Mouse (Mus musculus) embryonic facial prominence, embryonic 10.5 days (tissue): ENCODE measurements around the gene Usp10. TPM values are rescaled to one million over a fixed set of nuclear protein-coding genes. Genes with fewer than 3 reads are reported as not detected.

Experiments
- DNase-seq: peaks from one replicate; pipeline ENCODE4 v3.0.0-alpha.2; 2017; ENCODE audit warnings: low spot score
- H3K27ac ChIP-seq: fragments of 300-500 bp; sonication (generic); replicated peaks from 2 replicates; pipeline ENCODE4 v1.5.1; 2016; ENCODE audit warnings: mild to moderate bottlenecking
- H3K27me3 ChIP-seq: fragments of 300-500 bp; sonication (generic); replicated peaks from 2 replicates; pipeline ENCODE4 v1.6.1; 2016; ENCODE audit warnings: low read depth, mild to moderate bottlenecking; ENCODE audit not compliant: poor library complexity, severe bottlenecking
- H3K36me3 ChIP-seq: fragments of 300-500 bp; sonication (generic); replicated peaks from 2 replicates; pipeline ENCODE4 v1.6.1; 2016; ENCODE audit warnings: mild to moderate bottlenecking, moderate library complexity
- H3K4me1 ChIP-seq: fragments of 300-500 bp; sonication (generic); 2 replicates; pipeline ENCODE4 v1.6.1; 2016
- H3K4me3 ChIP-seq: fragments of 300-500 bp; sonication (generic); 2 replicates; pipeline ENCODE4 v1.5.1; 2016; ENCODE audit warnings: mild to moderate bottlenecking, moderate library complexity
- H3K9me3 ChIP-seq: fragments of 300-500 bp; sonication (generic); 2 replicates; pipeline ENCODE4 v1.6.1; 2016; ENCODE audit warnings: mild to moderate bottlenecking
- WGBS: fragments of 180-500 bp; shearing (Covaris S2); methylation state at CpG from one replicate; pipeline ENCODE4 v1.1.7; 2016; 5-methylcytosine and 5-hydroxymethylcytosine counted together
- polyA plus RNA-seq: library from polyadenylated mRNA; unstranded; fragments of >200 nt; fragmentation: Nextera tagmentation; extraction: Ambion mirVana; gene quantifications from 2 replicates; pipeline ENCODE4 v1.2.1, GENCODE M21; 2016

Gene Usp10
- polyA plus RNA-seq: 234 and 241 TPM in 2 replicates

DNA sequence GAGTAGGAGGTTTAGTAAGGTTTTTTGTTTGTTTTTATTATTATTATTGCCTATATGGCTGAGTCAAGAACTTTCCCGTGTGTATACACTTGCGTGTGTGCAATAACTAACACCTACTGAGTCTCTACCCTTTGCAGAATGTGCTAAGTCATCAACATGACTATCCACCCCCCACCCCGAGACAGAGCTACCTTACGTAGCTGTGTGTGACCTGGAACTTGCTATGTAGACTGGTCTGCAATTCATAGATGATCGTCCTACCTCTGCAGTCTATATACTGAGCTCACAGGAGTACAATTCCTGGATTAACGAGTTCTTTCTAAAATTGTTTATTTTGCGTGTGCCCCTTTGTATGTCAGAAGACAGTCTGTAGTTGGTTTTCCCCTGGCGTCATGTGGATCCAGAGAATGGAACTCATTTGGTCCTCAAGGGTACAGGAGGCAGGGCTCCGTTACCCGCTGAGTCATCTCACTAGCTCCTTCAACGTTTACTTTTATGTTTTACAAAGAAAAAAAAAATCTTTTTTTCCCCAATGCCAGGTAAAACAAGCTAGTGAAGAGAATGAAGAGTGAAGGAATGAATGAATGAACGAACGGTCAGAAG, at the start of gene Usp10:
Usp10 (plus strand) TSS at position 417 of the 603 bp plus-strand sequence.
- Histone ChIP-seq H3K4me3 (peak within 1 kb of the TSS; percentile 78), H3K4me1 (peaks cover 43% of the 10 kb centered on the region), H3K9me3 (no peaks in the 10 kb centered on the region), H3K36me3 (no peaks in the 10 kb centered on the region), H3K27ac (peak within 1 kb of the TSS; percentile 98), H3K27me3 (peaks cover 19% of the 10 kb centered on the region; the same call in 1 of the 2 replicates)
- WGBS: 31% methylated on average over 13 of the region's 13 CpGs
- DNase-seq: no peak

DNA sequence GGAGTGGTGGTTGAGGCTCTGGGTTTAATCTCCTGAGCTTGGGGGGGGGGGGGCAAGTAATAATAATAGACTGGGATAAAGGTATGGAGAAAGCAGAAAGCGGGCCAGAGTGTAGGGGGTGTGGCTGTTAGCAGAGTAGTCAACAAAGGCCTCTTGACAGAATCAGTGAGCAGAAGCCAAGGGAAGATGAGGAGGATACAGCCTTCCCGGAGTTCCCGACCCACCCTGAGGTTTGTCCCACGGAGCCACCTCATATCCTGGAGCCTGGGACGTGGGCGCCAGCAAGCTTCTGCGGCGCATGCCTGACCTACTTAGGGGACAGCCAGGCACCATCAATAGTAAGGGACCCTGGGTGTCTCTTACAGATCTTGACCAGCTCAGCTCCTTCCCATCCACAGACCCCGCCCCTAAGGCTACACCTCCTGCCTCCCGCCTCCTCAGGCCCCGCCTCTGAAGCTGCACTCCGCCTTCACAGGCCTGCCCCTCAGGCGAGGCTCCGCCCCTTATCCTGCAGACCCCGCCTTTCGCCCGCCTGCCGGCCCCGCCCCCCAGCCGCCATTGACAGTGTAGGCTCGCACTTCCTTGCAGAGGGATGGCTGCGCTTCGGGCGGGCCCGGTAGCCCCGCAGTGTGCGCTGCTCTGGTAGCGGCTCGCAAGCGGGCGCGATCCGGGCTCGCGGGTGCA, 48.3 kb upstream of the Usp10 start, which contains the start of gene Klhl36:
Klhl36 (plus strand) TSS at position 561 of the 684 bp plus-strand sequence.
- H3K4me3 ChIP-seq: peak within 1 kb of the TSS; percentile 89
- peak within 1 kb of the TSS; percentile 86 for H3K27ac ChIP-seq
- H3K4me1 ChIP-seq: peaks cover 37% of the 10 kb centered on the region
- no peaks in the 10 kb centered on the region for H3K9me3 ChIP-seq
- WGBS: under 1% methylated on average over 35 of the region's 35 CpGs
- peaks cover 47% of the 10 kb centered on the region for H3K27me3 ChIP-seq
- H3K36me3 ChIP-seq: no peaks in the 10 kb centered on the region
- peak; percentile 99 for DNase-seq

DNA sequence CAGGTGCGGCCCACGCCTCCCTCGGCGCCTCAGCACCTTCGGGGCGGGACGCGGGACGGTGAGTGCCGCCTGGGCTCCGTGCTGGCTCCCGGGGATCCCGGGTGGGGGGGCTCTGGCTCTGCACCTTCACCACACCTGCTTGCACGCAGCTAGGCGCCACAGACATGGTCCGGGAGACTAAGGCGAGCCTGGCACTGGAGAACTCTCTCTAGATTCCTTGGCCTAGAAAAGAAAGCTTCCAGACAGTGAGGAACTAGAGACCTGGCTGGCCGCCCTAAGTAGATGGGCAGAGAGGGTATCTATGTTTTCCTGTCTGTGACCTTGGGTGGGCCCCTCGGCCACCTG, 47.8 kb upstream of the Usp10 start:
- no peak for DNase-seq
- Histone ChIP-seq H3K9me3 (no peaks in the 10 kb centered on the region), H3K27me3 (peaks cover 47% of the 10 kb centered on the region), H3K36me3 (no peaks in the 10 kb centered on the region), H3K4me3 (peak overlapping the region; percentile 89), H3K4me1 (peaks cover 37% of the 10 kb centered on the region), H3K27ac (peak overlapping the region; percentile 86)
- under 1% methylated on average over 19 of the region's 19 CpGs for WGBS

DNA sequence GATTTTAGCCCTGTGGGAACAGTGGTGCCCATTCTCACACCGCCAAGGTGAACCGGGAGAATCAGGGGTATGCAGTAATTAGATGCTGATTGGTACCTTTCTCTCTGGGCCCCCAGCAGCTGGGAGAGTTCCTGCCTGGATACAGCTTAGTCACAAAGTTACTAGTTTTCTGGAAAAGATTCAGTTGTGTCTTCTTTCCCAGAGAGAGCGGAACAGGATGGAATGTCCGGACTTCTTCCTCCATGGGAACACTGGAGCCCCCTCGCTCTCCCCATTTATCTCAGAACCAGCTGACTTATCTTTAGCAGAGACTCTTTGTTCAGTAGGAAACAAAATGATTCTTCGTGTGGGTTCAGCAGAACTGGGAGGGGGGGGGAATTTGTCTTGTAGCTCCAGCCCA, 47.4 kb upstream of the Usp10 start:
- H3K9me3 ChIP-seq: no peaks in the 10 kb centered on the region
- WGBS: 15% methylated on average over 6 of the region's 6 CpGs
- peak overlapping the region; percentile 86; the same call in 1 of the 2 replicates for H3K27ac ChIP-seq
- peaks cover 35% of the 10 kb centered on the region for H3K4me1 ChIP-seq
- H3K27me3 ChIP-seq: peaks cover 43% of the 10 kb centered on the region
- DNase-seq: no peak
- peak overlapping the region; percentile 89 for H3K4me3 ChIP-seq
- H3K36me3 ChIP-seq: no peaks in the 10 kb centered on the region

DNA sequence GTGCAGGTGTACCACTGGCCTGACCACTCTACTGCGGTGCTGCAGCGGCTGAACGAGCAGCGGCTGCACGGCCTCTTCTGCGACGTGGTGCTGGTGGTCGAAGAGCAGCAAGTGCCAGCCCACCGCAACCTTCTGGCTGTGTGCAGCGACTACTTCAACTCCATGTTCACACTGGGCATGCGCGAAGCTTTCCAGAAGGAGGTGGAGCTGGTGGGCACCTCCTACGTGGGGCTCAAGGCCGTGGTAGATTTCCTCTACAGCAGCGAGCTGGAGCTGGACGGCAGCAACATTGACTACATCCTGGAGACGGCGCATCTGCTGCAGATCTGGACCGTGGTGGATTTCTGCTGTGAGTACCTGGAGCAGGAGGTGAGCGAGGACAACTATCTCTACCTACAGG, 40.5 kb upstream of the Usp10 start:
- Histone ChIP-seq H3K27ac (no peak overlapping the region), H3K9me3 (peaks cover 9% of the 10 kb centered on the region), H3K27me3 (peaks cover 19% of the 10 kb centered on the region), H3K36me3 (peaks cover 38% of the 10 kb centered on the region), H3K4me1 (no peaks in the 10 kb centered on the region), H3K4me3 (no peak overlapping the region)
- 82% methylated on average over 20 of the region's 20 CpGs for WGBS
- DNase-seq: no peak

DNA sequence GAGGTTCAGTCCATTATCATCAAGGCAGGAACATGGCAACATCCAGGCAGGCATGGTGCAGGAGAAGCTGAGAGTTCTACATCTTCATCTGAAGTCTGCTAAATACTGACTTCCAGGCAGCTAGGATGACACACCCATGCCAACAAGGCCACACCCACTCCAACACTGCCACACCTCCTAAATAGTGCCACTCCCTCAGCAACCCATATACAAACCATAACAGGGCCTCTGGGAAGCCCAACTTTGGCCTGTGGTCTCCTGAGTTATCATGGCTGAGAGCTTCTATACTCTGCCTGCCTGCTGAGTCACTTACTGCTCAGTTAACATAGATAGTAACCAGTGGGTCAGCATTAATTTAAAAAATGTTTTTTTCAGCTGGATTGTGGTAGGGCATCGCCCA, 37.0 kb upstream of the Usp10 start:
- DNase-seq: no peak
- no peak overlapping the region for H3K4me3 ChIP-seq
- peaks cover 9% of the 10 kb centered on the region for H3K9me3 ChIP-seq
- peaks cover 47% of the 10 kb centered on the region for H3K36me3 ChIP-seq
- 95% methylated on average over 1 of the region's 1 CpGs for WGBS
- H3K27me3 ChIP-seq: peaks cover 12% of the 10 kb centered on the region; the same call in 1 of the 2 replicates
- H3K4me1 ChIP-seq: no peaks in the 10 kb centered on the region
- H3K27ac ChIP-seq: no peak overlapping the region

DNA sequence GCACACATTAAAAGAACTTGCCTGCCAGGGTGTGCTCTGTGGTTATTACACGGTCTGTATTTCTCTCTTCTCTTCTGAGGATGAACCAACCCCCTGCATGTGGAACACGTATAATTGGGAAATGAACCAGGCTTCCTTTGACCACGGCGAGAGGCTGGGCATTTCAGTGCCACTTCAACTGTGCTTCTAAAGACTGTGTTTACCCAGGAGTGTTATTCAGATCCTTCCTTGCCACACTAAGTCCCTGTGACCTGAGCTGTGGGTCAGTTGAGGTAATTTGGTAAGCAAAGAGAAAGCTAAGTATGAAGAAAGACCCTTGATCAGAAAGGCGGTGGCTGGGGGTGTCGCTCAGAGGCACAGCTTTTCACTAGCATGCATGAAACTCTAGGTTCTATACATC, 28.9 kb upstream of the Usp10 start:
- no peak for DNase-seq
- H3K27me3 ChIP-seq: peaks cover 8% of the 10 kb centered on the region; the same call in 1 of the 2 replicates
- H3K4me1 ChIP-seq: peaks cover 26% of the 10 kb centered on the region
- 83% methylated on average over 6 of the region's 6 CpGs for WGBS
- H3K4me3 ChIP-seq: no peak overlapping the region
- no peaks in the 10 kb centered on the region for H3K9me3 ChIP-seq
- H3K36me3 ChIP-seq: peaks cover 4% of the 10 kb centered on the region
- H3K27ac ChIP-seq: no peak overlapping the region

DNA sequence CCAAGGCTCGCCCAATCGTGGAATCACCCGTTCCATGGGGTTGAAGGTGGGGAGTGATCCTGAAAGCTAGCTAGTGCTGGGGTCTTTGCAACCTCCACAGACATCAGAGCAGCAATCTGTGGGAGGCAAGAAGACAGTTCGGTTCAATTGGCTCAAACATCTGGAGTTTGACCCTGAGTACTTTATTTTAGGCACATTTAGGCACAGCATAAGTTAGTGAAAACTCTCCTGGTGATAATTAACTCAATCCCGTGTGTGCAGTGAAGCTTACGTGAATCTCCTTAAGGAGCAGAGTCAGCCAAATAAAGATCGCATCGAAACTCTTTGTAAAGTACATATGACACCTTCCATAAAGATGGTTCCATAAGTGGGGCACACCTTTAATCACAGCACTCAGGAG, 28.2 kb upstream of the Usp10 start:
- DNase-seq: no peak
- no peaks in the 10 kb centered on the region; the same call in 1 of the 2 replicates for H3K36me3 ChIP-seq
- no peak overlapping the region for H3K27ac ChIP-seq
- no peaks in the 10 kb centered on the region for H3K9me3 ChIP-seq
- no peak overlapping the region for H3K4me3 ChIP-seq
- H3K27me3 ChIP-seq: peaks cover 8% of the 10 kb centered on the region; the same call in 1 of the 2 replicates
- 65% methylated on average over 8 of the region's 8 CpGs for WGBS
- peaks cover 26% of the 10 kb centered on the region for H3K4me1 ChIP-seq

DNA sequence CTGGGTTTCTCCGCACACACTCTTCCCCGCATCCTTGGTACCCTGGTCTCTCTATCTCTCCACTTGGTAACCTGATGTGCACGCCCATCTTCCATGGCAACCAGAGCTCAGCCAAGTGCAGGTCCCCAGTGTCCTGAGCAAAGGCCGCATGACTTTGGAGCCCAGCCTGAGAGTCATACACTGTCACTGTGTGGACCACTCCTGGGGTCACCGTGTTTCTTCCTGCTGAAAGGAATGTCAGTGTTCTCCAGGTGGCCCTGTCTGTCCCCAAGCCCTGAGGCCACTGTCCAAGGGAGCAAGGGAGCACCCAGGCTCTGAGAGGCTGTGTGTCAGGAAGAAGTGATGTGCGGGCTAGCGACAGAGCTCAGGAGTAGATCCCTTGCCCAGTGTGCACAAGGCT, 26.9 kb upstream of the Usp10 start:
- Histone ChIP-seq H3K4me1 (peaks cover 29% of the 10 kb centered on the region), H3K27ac (no peak overlapping the region), H3K36me3 (no peaks in the 10 kb centered on the region), H3K27me3 (peaks cover 9% of the 10 kb centered on the region; the same call in 1 of the 2 replicates), H3K4me3 (no peak overlapping the region), H3K9me3 (no peaks in the 10 kb centered on the region)
- 88% methylated on average over 7 of the region's 7 CpGs for WGBS
- DNase-seq: no peak

DNA sequence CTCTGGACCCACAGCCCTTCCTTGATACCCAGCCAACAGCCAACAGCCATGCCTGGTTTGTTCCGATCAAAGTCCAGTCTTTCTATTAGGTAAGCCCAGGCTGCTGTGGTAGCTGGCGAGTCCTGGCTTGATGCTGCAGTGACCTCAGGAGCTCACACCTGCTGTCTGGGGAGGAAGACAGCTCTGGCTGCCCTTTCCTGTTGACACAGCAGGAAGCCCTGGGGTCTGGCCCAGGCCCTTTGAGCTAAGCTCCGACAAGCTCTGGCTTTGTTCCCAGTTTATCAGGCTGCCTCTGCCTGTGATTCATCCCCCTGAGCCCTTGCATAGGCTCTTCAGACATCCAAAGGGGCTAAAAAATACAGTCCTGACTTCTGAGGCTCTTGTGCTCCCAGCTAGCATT, 24.5 kb upstream of the Usp10 start:
- Histone ChIP-seq H3K4me1 (peaks cover 25% of the 10 kb centered on the region), H3K4me3 (no peak overlapping the region), H3K9me3 (no peaks in the 10 kb centered on the region), H3K27me3 (peaks cover 3% of the 10 kb centered on the region; the same call in 1 of the 2 replicates), H3K27ac (peak overlapping the region; percentile 44), H3K36me3 (no peaks in the 10 kb centered on the region)
- peak; percentile 46 for DNase-seq
- 30% methylated on average over 3 of the region's 3 CpGs for WGBS

DNA sequence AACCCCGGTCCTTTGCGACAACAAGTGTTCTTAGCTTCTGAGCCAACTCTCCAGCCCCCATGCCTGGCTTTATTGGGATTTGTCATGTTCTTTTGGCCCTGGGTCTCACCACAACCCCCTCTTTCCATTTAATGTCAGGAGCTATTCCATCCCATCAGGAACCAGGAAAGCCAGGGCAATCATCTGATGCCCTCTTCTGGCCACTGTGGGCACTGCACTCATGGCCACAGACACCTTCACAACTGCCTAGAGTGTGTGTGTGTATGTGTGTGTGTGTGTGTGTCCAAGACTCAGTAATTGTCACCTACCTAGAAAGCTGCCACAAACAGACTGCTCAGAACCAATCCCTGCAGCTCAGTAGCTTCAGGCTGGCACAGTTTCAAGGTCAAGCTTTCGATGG, 23.0 kb upstream of the Usp10 start:
- no peak overlapping the region for H3K4me3 ChIP-seq
- H3K9me3 ChIP-seq: no peaks in the 10 kb centered on the region
- WGBS: 90% methylated on average over 3 of the region's 3 CpGs
- peaks cover 12% of the 10 kb centered on the region for H3K4me1 ChIP-seq
- 0 out of 2 replicates have a peak, but pooled peaks cover 3% of the 10 kb centered on the region for H3K27me3 ChIP-seq
- DNase-seq: peak; percentile 65
- no peaks in the 10 kb centered on the region for H3K36me3 ChIP-seq
- no peak overlapping the region for H3K27ac ChIP-seq

DNA sequence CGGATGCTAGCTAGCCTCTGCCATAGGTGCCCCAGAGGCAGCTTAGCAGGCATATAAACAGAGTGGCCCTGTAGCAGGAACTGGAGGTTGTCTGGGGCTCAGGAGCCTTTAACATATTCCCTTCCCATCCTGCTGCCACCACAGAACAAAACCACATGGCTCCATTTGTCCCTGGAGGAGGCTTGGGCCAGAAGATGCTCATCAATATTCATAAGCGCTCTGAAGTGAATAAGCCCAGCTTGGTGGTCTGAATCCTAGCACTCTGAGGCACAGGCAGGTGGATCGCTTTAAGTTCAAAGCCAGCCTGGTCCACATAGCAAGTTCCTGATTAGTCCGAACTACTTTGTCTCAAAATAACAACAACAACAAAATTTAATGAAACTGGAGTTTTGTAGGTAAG, 22.1 kb upstream of the Usp10 start:
- no peaks in the 10 kb centered on the region for H3K9me3 ChIP-seq
- WGBS: 61% methylated on average over 4 of the region's 4 CpGs

DNA sequence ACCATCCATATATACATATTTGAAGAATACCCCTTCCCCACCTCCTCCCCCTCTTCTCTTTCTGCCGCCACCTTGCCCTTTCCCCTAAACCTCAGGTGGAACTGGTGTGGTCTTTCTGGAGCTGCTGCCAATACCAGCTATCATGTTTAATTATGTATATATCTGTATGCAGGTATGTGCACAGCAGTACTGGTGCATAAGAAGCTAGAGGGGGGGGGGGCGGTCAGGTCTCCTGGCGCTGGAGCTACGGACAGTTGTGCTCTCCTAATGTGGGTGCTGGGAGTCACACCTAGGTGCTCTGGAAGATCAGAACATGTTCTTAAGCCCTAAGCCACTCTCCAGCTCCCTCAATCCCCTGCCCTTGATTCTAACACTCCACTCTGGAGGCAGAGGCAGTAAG, 13.1 kb upstream of the Usp10 start:
- H3K27ac ChIP-seq: no peak overlapping the region
- H3K27me3 ChIP-seq: peaks cover 38% of the 10 kb centered on the region
- WGBS: 71% methylated on average over 4 of the region's 4 CpGs

More for the DNA sequence above, 22.1 kb upstream of the Usp10 start:
- Histone ChIP-seq H3K27ac (no peak overlapping the region), H3K27me3 (0 out of 2 replicates have a peak, but pooled peaks cover 3% of the 10 kb centered on the region), H3K36me3 (no peaks in the 10 kb centered on the region), H3K4me1 (peaks cover 12% of the 10 kb centered on the region), H3K4me3 (no peak overlapping the region)
- no peak for DNase-seq

More for the DNA sequence above, 13.1 kb upstream of the Usp10 start:
- Histone ChIP-seq H3K9me3 (no peaks in the 10 kb centered on the region), H3K36me3 (no peaks in the 10 kb centered on the region), H3K4me1 (peaks cover 13% of the 10 kb centered on the region), H3K4me3 (no peak overlapping the region)
- no peak for DNase-seq
